Mouse (Mus musculus) forebrain, embryonic 11.5 days (tissue): ENCODE measurements around the gene Syt12. TPM values are rescaled to one million over a fixed set of nuclear protein-coding genes. Genes with fewer than 3 reads are reported as not detected.

Source experiments
- ATAC-seq: fragments of 200-750 bp; cut with Nextera tagmentation; replicated peaks from 2 replicates; pipeline ENCODE4 v1.8.0; 2017; ENCODE audit warnings: moderate TSS enrichment; ENCODE audit not compliant: low FRiP score
- DNase-seq: peaks from one replicate; pipeline ENCODE4 v3.0.0-alpha.2; 2017; ENCODE audit warnings: low spot score
- H3K27ac ChIP-seq: fragments of 300-500 bp; sonication (generic); 2 replicates; pipeline ENCODE4 v1.5.1; 2014; ENCODE audit warnings: low read depth, low read length
- H3K27me3 ChIP-seq: fragments of 300-500 bp; sonication (generic); 2 replicates; pipeline ENCODE4 v1.6.1; 2014; ENCODE audit warnings: mild to moderate bottlenecking, low read length, mixed read lengths; ENCODE audit not compliant: control insufficient read depth, insufficient read depth
- H3K36me3 ChIP-seq: fragments of 300-500 bp; sonication (generic); 2 replicates; pipeline ENCODE4 v1.6.1; 2014; ENCODE audit warnings: mild to moderate bottlenecking, low read length, moderate library complexity, mixed read lengths; ENCODE audit not compliant: control insufficient read depth, insufficient read depth
- H3K4me1 ChIP-seq: fragments of 300-500 bp; sonication (generic); replicated peaks from 2 replicates; pipeline ENCODE4 v1.6.1; 2014; ENCODE audit warnings: low read length, mixed read lengths; ENCODE audit not compliant: control insufficient read depth, insufficient read depth
- H3K4me2 ChIP-seq: fragments of 300-500 bp; sonication (generic); 2 replicates; pipeline ENCODE4 v1.6.1; 2014; ENCODE audit warnings: low read depth, mild to moderate bottlenecking, low read length, moderate library complexity, mixed read lengths; ENCODE audit not compliant: severe bottlenecking
- H3K4me3 ChIP-seq: fragments of 300-500 bp; sonication (generic); 2 replicates; pipeline ENCODE4 v1.5.1; 2014; ENCODE audit warnings: low read depth, low read length
- H3K9ac ChIP-seq: fragments of 300-500 bp; sonication (generic); 2 replicates; pipeline ENCODE4 v1.6.1; 2014; ENCODE audit warnings: low read length
- H3K9me3 ChIP-seq: fragments of 300-500 bp; sonication (generic); 2 replicates; pipeline ENCODE4 v1.6.1; 2016; ENCODE audit warnings: low read length, mixed read lengths; ENCODE audit not compliant: control insufficient read depth
- WGBS: fragments of 180-500 bp; shearing (Covaris S2); extraction: QIAGEN DNeasy Blood & Tissue Kit; methylation state at CpG from one replicate; pipeline ENCODE4 v1.1.7; 2014; 5-methylcytosine and 5-hydroxymethylcytosine counted together
- polyA plus RNA-seq: library from polyadenylated mRNA; unstranded; fragments of >200 nt; fragmentation: Nextera tagmentation; extraction: Ambion mirVana; gene quantifications from 2 replicates; pipeline ENCODE4 v1.2.1, GENCODE M21; 2014

Syt12 gene
- polyA plus RNA-seq, 1 experiment from 2014 or later = 1.1 TPM

DNA sequence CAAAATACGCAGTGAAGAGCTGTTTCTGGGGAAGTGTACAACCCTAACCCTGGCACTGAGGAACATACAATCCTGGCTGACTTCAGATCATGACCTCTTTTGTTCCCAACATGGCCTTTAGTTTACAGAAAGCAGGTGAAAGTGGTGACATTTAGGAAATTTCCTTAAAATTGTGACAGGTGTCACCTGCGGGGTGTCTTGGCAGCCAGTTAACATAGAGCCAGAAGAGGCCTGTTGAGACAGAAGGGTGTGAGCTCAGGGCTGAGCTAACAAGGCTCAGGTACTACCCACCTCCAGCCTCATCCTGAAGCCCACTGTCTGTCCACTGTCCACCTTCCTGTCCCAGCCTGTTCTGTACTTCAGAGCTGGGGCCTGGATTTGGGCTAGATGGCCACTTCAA lies 2.8 kb upstream of the Syt12 start:
- H3K27ac ChIP-seq = no peak overlapping the region
- H3K9ac ChIP-seq = no peak overlapping the region
- whole genome bisulfite sequencing = 94% methylated on average over 2 of the region's 2 CpGs
- no peak for ATAC-seq
- DNase-seq = no peak
- H3K27me3 ChIP-seq = peaks cover 27% of the 10 kb centered on the region
- no peak overlapping the region for H3K4me2 ChIP-seq
- H3K4me3 ChIP-seq = no peak overlapping the region
- H3K9me3 ChIP-seq = no peaks in the 10 kb centered on the region
- H3K36me3 ChIP-seq = no peaks in the 10 kb centered on the region
- peaks cover 5% of the 10 kb centered on the region; the same call in 1 of the 2 replicates for H3K4me1 ChIP-seq

DNA sequence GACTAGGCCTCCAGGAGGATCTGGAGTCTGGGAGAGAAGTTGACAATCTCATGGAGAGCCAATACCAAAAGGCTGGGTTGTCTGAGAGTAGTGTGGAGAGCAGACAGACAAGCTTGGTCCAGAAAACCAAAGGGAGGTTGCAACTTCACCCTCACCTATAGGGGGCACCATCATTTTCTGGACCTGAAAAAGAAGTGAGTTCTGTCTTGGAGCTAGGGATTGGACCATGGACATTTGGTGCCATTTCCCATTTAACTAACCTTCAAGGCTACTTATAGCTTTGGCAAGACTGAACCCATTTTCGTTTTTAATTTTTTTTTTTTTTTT lies 906 bp upstream of the Syt12 start:
- no peak for DNase-seq
- no peak overlapping the region for H3K4me3 ChIP-seq
- peaks cover 30% of the 10 kb centered on the region for H3K27me3 ChIP-seq
- no peaks in the 10 kb centered on the region for H3K9me3 ChIP-seq
- no peaks in the 10 kb centered on the region for H3K36me3 ChIP-seq
- H3K9ac ChIP-seq = no peak overlapping the region
- ATAC-seq = no peak
- no peak overlapping the region for H3K4me2 ChIP-seq
- peaks cover 5% of the 10 kb centered on the region; the same call in 1 of the 2 replicates for H3K4me1 ChIP-seq
- no peak overlapping the region for H3K27ac ChIP-seq
- WGBS = 37% methylated on average over 1 of the region's 1 CpGs

- peak; percentile 68 for DNase-seq
- ATAC-seq = peak; percentile 42; the same call in 1 of the 2 replicates
These were observed 518 bp downstream of the Syt12 start for GRCm38 (mm10) chr19:4476601-4477257.

DNA sequence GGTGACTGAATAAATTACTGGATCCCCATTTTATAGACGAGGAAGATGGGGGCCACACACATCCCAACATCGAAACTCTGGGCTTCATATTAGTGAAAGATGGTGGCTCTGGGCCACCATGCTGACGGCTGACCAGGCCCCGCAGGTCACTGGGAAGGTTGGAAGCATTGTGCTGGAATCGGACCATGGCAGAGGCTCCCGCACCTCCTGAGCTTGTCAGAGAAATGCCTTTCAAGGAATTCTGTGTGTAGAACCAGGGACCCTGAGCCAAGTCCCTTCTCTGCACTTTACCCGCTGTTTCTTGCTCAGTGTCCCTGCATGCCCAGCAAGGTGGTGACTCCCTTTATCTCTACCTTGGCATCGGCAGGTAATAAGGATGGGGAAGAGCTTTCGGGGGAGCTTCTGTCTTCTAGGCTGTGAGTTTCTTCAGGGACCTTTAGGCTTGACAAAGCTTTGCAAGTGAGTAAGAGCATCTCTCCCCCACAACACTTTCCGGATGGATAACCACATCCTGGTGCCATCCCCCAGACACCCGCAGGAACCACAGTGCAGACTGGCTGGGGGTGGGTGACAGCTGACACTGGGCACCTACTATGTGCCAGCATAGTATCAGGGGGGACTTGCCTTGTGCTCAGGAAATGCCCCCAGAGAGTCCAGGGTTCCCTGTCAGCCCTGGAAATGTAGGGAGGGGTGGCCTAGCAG lies 1.9 kb downstream of the Syt12 start:
- WGBS = 76% methylated on average over 11 of the region's 11 CpGs
- H3K27me3 ChIP-seq = peaks cover 30% of the 10 kb centered on the region
- no peak overlapping the region for H3K27ac ChIP-seq
- H3K4me1 ChIP-seq = peaks cover 5% of the 10 kb centered on the region; the same call in 1 of the 2 replicates
- H3K4me3 ChIP-seq = no peak overlapping the region
- ATAC-seq (no peak), DNase-seq (no peak)
- H3K36me3 ChIP-seq = no peaks in the 10 kb centered on the region
- H3K9ac ChIP-seq = no peak overlapping the region
- H3K4me2 ChIP-seq = no peak overlapping the region
- H3K9me3 ChIP-seq = no peaks in the 10 kb centered on the region

More at GRCm38 (mm10) chr19:4476601-4477257, 518 bp downstream of the Syt12 start:
- Histone ChIP-seq H3K4me1 (peaks cover 5% of the 10 kb centered on the region; the same call in 1 of the 2 replicates), H3K36me3 (no peaks in the 10 kb centered on the region), H3K27me3 (peaks cover 30% of the 10 kb centered on the region), H3K4me3 (peak overlapping the region; percentile 36), H3K27ac (no peak overlapping the region), H3K9me3 (no peaks in the 10 kb centered on the region), H3K4me2 (peak overlapping the region; percentile 75), H3K9ac (peak overlapping the region; percentile 41)
- under 1% methylated on average over 69 of the region's 70 CpGs for WGBS

GRCm38 (mm10) chr19:4474739-4475138 lies 2.5 kb downstream of the Syt12 start:
- H3K27me3 ChIP-seq = peaks cover 30% of the 10 kb centered on the region
- 40% methylated on average over 3 of the region's 3 CpGs for WGBS
- DNase-seq (no peak), ATAC-seq (no peak)
- no peak overlapping the region for H3K4me3 ChIP-seq
- H3K4me2 ChIP-seq = no peak overlapping the region
- no peaks in the 10 kb centered on the region for H3K9me3 ChIP-seq
- H3K4me1 ChIP-seq = peaks cover 5% of the 10 kb centered on the region; the same call in 1 of the 2 replicates
- no peak overlapping the region for H3K9ac ChIP-seq
- no peak overlapping the region for H3K27ac ChIP-seq
- H3K36me3 ChIP-seq = no peaks in the 10 kb centered on the region

DNA sequence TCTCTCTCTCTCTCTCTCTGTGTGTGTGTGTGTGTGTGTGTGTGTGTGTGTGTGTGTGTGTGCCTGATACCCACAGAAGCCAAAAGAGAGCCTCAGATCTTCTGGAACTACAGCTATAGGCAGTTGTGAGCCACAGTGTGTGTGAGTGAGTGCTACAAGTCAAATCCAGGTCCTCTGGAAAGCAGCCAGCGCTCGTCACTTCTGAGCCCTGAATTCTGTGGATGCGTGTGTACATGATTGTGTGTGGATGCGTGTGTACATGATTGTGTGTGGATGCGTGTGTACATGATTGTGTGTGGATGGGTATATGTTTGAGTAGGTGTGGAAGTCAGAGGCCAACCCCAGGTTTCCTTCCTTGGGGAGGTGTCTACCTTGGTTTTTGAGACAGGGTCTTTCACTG lies 3.7 kb downstream of the Syt12 start:
- Histone ChIP-seq H3K9ac (no peak overlapping the region), H3K27ac (no peak overlapping the region), H3K4me3 (no peak overlapping the region), H3K9me3 (no peaks in the 10 kb centered on the region), H3K36me3 (no peaks in the 10 kb centered on the region), H3K4me1 (peaks cover 5% of the 10 kb centered on the region; the same call in 1 of the 2 replicates), H3K27me3 (peaks cover 30% of the 10 kb centered on the region), H3K4me2 (no peak overlapping the region)
- 92% methylated on average over 5 of the region's 5 CpGs for WGBS
- ATAC-seq (no peak), DNase-seq (no peak)

- H3K9me3 ChIP-seq = no peaks in the 10 kb centered on the region
- no peaks in the 10 kb centered on the region for H3K27me3 ChIP-seq
- no peak for ATAC-seq
- DNase-seq = no peak
- no peaks in the 10 kb centered on the region for H3K4me1 ChIP-seq
- H3K4me3 ChIP-seq = no peak overlapping the region
- H3K27ac ChIP-seq = no peak overlapping the region
- H3K9ac ChIP-seq = no peak overlapping the region
- 39% methylated on average over 5 of the region's 5 CpGs for WGBS
- H3K36me3 ChIP-seq = no peaks in the 10 kb centered on the region
- H3K4me2 ChIP-seq = no peak overlapping the region
These were observed 8.9 kb downstream of the Syt12 start for GRCm38 (mm10) chr19:4468363-4468762.

GRCm38 (mm10) chr19:4464666-4465065 lies 12.6 kb downstream of the Syt12 start:
- 81% methylated on average over 4 of the region's 4 CpGs for WGBS
- Histone ChIP-seq H3K9ac (no peak overlapping the region), H3K27me3 (no peaks in the 10 kb centered on the region), H3K9me3 (no peaks in the 10 kb centered on the region), H3K4me3 (no peak overlapping the region), H3K4me2 (no peak overlapping the region), H3K36me3 (no peaks in the 10 kb centered on the region), H3K4me1 (no peaks in the 10 kb centered on the region), H3K27ac (no peak overlapping the region)
- DNase-seq (no peak), ATAC-seq (no peak)

DNA sequence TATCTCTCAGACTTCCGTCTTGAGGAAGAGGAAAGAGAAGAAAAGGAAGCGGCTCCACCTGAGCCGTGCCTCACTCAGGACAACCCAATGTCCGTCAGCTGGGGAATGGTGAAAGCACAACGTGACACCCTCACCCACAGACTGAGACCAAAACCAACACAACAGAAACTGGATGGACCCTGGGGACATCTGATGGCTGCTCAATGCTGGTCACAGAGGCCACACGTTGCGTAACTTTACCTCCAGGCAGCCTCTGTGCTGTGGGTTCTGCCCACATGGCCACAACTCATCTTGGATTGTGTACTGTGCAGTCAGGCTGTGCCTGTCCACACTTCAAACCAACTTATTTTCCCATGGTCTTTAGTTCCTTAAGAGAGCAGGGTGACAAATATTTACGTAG lies 15.3 kb downstream of the Syt12 start:
- H3K4me2 ChIP-seq = no peak overlapping the region
- H3K4me1 ChIP-seq = no peaks in the 10 kb centered on the region
- no peak overlapping the region for H3K9ac ChIP-seq
- no peak for DNase-seq
- no peaks in the 10 kb centered on the region for H3K9me3 ChIP-seq
- no peak overlapping the region for H3K4me3 ChIP-seq
- no peak for ATAC-seq
- H3K36me3 ChIP-seq = no peaks in the 10 kb centered on the region
- no peak overlapping the region for H3K27ac ChIP-seq
- WGBS = 90% methylated on average over 8 of the region's 8 CpGs
- no peaks in the 10 kb centered on the region for H3K27me3 ChIP-seq
